Mouse (Mus musculus): ENCODE data around the gene Coq3.

DNA sequence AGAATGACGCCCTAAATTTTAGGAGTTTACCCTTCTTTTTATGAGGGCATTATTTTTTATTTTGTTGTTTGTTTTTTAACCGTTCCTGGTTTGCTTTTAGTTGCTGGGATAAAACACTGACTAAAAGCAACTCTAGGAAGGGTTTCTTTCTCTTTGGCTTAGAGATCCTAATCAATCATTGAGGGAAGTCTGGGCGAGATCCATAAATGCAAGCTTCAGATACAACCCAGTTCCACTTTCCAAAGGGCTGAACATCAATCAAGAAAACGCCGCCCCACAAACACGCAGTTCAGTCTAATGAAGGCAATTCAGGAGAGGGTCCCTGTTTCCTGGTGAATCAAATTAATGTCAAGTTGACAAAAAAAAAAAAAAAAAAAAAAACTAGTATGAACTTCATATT is 697 bp upstream of the Coq3 start:
- TF ChIP-seq CTCF (IDR thresholded peaks at IDR 0.05; ENCODE audit: borderline replicate concordance, insufficient read depth, low read depth, low read length), result no peak
- no peak for TF ChIP-seq POLR2A (IDR thresholded peaks at IDR 0.05; ENCODE audit: borderline replicate concordance, insufficient read depth, low read length)

Data from cerebellum, adult 2 months (tissue).